Mouse (Mus musculus) neural tube, embryonic 13.5 days (tissue): ENCODE data around the gene Bcdin3d. TPM values are rescaled to one million over a fixed set of nuclear protein-coding genes. Genes with fewer than 3 reads are reported as not detected.
A peak's percentile ranks its signal among the peaks of the same experiment; 100 is the strongest.

Source experiments
- ATAC-seq: fragments of 200-750 bp; cut with Nextera tagmentation; 2 replicates; pipeline ENCODE4 v1.8.0; 2017; ENCODE audit warnings: low read depth, mild to moderate bottlenecking, moderate TSS enrichment, moderate library complexity
- H3K27ac ChIP-seq: fragments of 300-500 bp; sonication (generic); replicated peaks from 2 replicates; pipeline ENCODE4 v1.5.1; 2015; ENCODE audit warnings: moderate library complexity, mild to moderate bottlenecking, inconsistent platforms
- H3K27me3 ChIP-seq: fragments of 300-500 bp; sonication (generic); 2 replicates; pipeline ENCODE4 v1.6.1; 2015; ENCODE audit warnings: mild to moderate bottlenecking, inconsistent platforms
- H3K36me3 ChIP-seq: fragments of 300-500 bp; sonication (generic); 2 replicates; pipeline ENCODE4 v1.6.1; 2015; ENCODE audit warnings: mild to moderate bottlenecking, inconsistent platforms
- H3K4me1 ChIP-seq: fragments of 300-500 bp; sonication (generic); replicated peaks from 2 replicates; pipeline ENCODE4 v1.6.1; 2015; ENCODE audit warnings: inconsistent platforms
- H3K4me2 ChIP-seq: fragments of 300-500 bp; sonication (generic); 2 replicates; pipeline ENCODE4 v1.6.1; 2015; ENCODE audit warnings: inconsistent platforms, mild to moderate bottlenecking, moderate library complexity
- H3K4me3 ChIP-seq: fragments of 300-500 bp; sonication (generic); 2 replicates; pipeline ENCODE4 v1.5.1; 2015; ENCODE audit warnings: mild to moderate bottlenecking, inconsistent platforms
- H3K9ac ChIP-seq: fragments of 300-500 bp; sonication (generic); 2 replicates; pipeline ENCODE4 v1.6.1; 2015; ENCODE audit warnings: moderate library complexity, mild to moderate bottlenecking, inconsistent platforms
- H3K9me3 ChIP-seq: fragments of 300-500 bp; sonication (generic); 2 replicates; pipeline ENCODE4 v1.6.1; 2016; ENCODE audit warnings: inconsistent platforms
- WGBS: fragments of 180-500 bp; shearing (Covaris S2); methylation state at CpG from one replicate; pipeline ENCODE4 v1.1.7; 2015; 5-methylcytosine and 5-hydroxymethylcytosine counted together
- polyA plus RNA-seq: library from polyadenylated mRNA; unstranded; fragments of >200 nt; fragmentation: Nextera tagmentation; extraction: Ambion mirVana; gene quantifications from 2 replicates; pipeline ENCODE4 v1.2.1, GENCODE M21; 2015

Gene Bcdin3d
- polyA plus RNA-seq, 1 experiment from 2014 or later, result 19.6 TPM

GRCm38 (mm10) chr15:99471677-99472063 is 2.9 kb downstream of the Bcdin3d start:
- Histone ChIP-seq H3K4me3 (no peak overlapping the region), H3K36me3 (peaks cover 23% of the 10 kb centered on the region), H3K9ac (no peak overlapping the region), H3K27ac (no peak overlapping the region), H3K9me3 (no peaks in the 10 kb centered on the region), H3K4me1 (peaks cover 28% of the 10 kb centered on the region), H3K27me3 (no peaks in the 10 kb centered on the region), H3K4me2 (no peak overlapping the region)
- no peak for ATAC-seq
- 82% methylated on average over 14 of the region's 14 CpGs for WGBS

GRCm38 (mm10) chr15:99470971-99471676 is 3.4 kb downstream of the Bcdin3d start:
- no peak for ATAC-seq
- Histone ChIP-seq H3K9ac (no peak overlapping the region), H3K4me2 (peak overlapping the region; percentile 24), H3K4me3 (no peak overlapping the region), H3K36me3 (peaks cover 23% of the 10 kb centered on the region), H3K27ac (0 out of 2 replicates have a peak overlapping the region, but pooled peaks have one; percentile 49), H3K27me3 (no peaks in the 10 kb centered on the region), H3K4me1 (peaks cover 28% of the 10 kb centered on the region), H3K9me3 (no peaks in the 10 kb centered on the region)
- 66% methylated on average over 17 of the region's 17 CpGs for WGBS

- H3K9me3 ChIP-seq, result no peaks in the 10 kb centered on the region
- WGBS, result 85% methylated on average over 31 of the region's 31 CpGs
- peaks cover 23% of the 10 kb centered on the region for H3K36me3 ChIP-seq
- no peak for ATAC-seq
- H3K4me2 ChIP-seq, result no peak overlapping the region
- no peak overlapping the region for H3K9ac ChIP-seq
- H3K27me3 ChIP-seq, result no peaks in the 10 kb centered on the region
- H3K27ac ChIP-seq, result no peak overlapping the region
- H3K4me1 ChIP-seq, result peaks cover 28% of the 10 kb centered on the region
- H3K4me3 ChIP-seq, result no peak overlapping the region
These were observed 4.2 kb downstream of the Bcdin3d start for GRCm38 (mm10) chr15:99470224-99470761.

- Histone ChIP-seq H3K4me2 (no peak overlapping the region), H3K4me1 (peaks cover 24% of the 10 kb centered on the region), H3K9ac (no peak overlapping the region), H3K27me3 (no peaks in the 10 kb centered on the region), H3K4me3 (no peak overlapping the region), H3K27ac (no peak overlapping the region), H3K9me3 (no peaks in the 10 kb centered on the region), H3K36me3 (peaks cover 23% of the 10 kb centered on the region)
- no peak for ATAC-seq
- 93% methylated on average over 4 of the region's 4 CpGs for WGBS
These were observed 4.8 kb downstream of the Bcdin3d start for GRCm38 (mm10) chr15:99469736-99470135.

GRCm38 (mm10) chr15:99469067-99469466 is 5.5 kb downstream of the Bcdin3d start:
- no peak overlapping the region for H3K27ac ChIP-seq
- no peak overlapping the region for H3K4me3 ChIP-seq
- H3K27me3 ChIP-seq, result no peaks in the 10 kb centered on the region
- H3K4me2 ChIP-seq, result no peak overlapping the region
- 38% methylated on average over 3 of the region's 3 CpGs for WGBS
- peaks cover 23% of the 10 kb centered on the region for H3K36me3 ChIP-seq
- H3K4me1 ChIP-seq, result peaks cover 22% of the 10 kb centered on the region
- no peaks in the 10 kb centered on the region for H3K9me3 ChIP-seq
- ATAC-seq, result no peak
- no peak overlapping the region for H3K9ac ChIP-seq

GRCm38 (mm10) chr15:99463194-99463593 is 11.3 kb downstream of the Bcdin3d start:
- Histone ChIP-seq H3K9me3 (no peaks in the 10 kb centered on the region), H3K27me3 (no peaks in the 10 kb centered on the region), H3K27ac (no peak overlapping the region), H3K4me3 (no peak overlapping the region), H3K36me3 (no peaks in the 10 kb centered on the region), H3K4me2 (no peak overlapping the region), H3K4me1 (peaks cover 7% of the 10 kb centered on the region), H3K9ac (no peak overlapping the region)
- WGBS, result 70% methylated on average over 13 of the region's 13 CpGs
- no peak for ATAC-seq

- Histone ChIP-seq H3K4me1 (peaks cover 49% of the 10 kb centered on the region), H3K27me3 (no peaks in the 10 kb centered on the region), H3K36me3 (no peaks in the 10 kb centered on the region), H3K4me2 (peak within 1 kb of the TSS; percentile 95), H3K9ac (peak within 1 kb of the TSS; percentile 89), H3K4me3 (peak within 1 kb of the TSS; percentile 91), H3K27ac (peak within 1 kb of the TSS; percentile 95), H3K9me3 (no peaks in the 10 kb centered on the region)
- WGBS, result 1% methylated on average over 41 of the region's 45 CpGs
- peak; percentile 95 for ATAC-seq
These were observed 16.7 kb downstream of the Bcdin3d start, which contains the start of gene Nckap5l for GRCm38 (mm10) chr15:99457606-99458401. Nckap5l (minus strand) TSS chr15:99457748.

GRCm38 (mm10) chr15:99456963-99457605 is 17.4 kb downstream of the Bcdin3d start:
- H3K9ac ChIP-seq, result peak overlapping the region; percentile 89
- H3K4me2 ChIP-seq, result peak overlapping the region; percentile 95
- ATAC-seq, result peak; percentile 84
- peak overlapping the region; percentile 95 for H3K27ac ChIP-seq
- 0% methylated on average over 40 of the region's 43 CpGs for WGBS
- 0 out of 2 replicates have a peak, but pooled peaks cover 3% of the 10 kb centered on the region for H3K36me3 ChIP-seq
- no peaks in the 10 kb centered on the region for H3K9me3 ChIP-seq
- H3K4me3 ChIP-seq, result peak overlapping the region; percentile 91
- H3K4me1 ChIP-seq, result peaks cover 56% of the 10 kb centered on the region
- no peaks in the 10 kb centered on the region for H3K27me3 ChIP-seq

- Histone ChIP-seq H3K27me3 (no peaks in the 10 kb centered on the region), H3K4me3 (peak overlapping the region; percentile 91), H3K9me3 (no peaks in the 10 kb centered on the region), H3K27ac (peak overlapping the region; percentile 95), H3K9ac (peak overlapping the region; percentile 89), H3K36me3 (0 out of 2 replicates have a peak, but pooled peaks cover 8% of the 10 kb centered on the region), H3K4me1 (peaks cover 62% of the 10 kb centered on the region), H3K4me2 (peak overlapping the region; percentile 95)
- 13% methylated on average over 7 of the region's 7 CpGs for WGBS
- ATAC-seq, result peak; percentile 3; the same call in 1 of the 2 replicates
These were observed 18.1 kb downstream of the Bcdin3d start for GRCm38 (mm10) chr15:99456338-99456962.

GRCm38 (mm10) chr15:99455415-99455814 is 19.1 kb downstream of the Bcdin3d start:
- Histone ChIP-seq H3K36me3 (peaks cover 8% of the 10 kb centered on the region; the same call in 1 of the 2 replicates), H3K4me1 (peaks cover 68% of the 10 kb centered on the region), H3K9ac (peak overlapping the region; percentile 89), H3K9me3 (no peaks in the 10 kb centered on the region), H3K4me2 (peak overlapping the region; percentile 95), H3K27me3 (no peaks in the 10 kb centered on the region), H3K4me3 (peak overlapping the region; percentile 91; the same call in 1 of the 2 replicates), H3K27ac (peak overlapping the region; percentile 95; the same call in 1 of the 2 replicates)
- no peak for ATAC-seq
- WGBS, result 71% methylated on average over 3 of the region's 3 CpGs

GRCm38 (mm10) chr15:99454585-99455279 is 19.8 kb downstream of the Bcdin3d start:
- peak overlapping the region; percentile 95 for H3K4me2 ChIP-seq
- WGBS, result 82% methylated on average over 7 of the region's 7 CpGs
- H3K9ac ChIP-seq, result peak overlapping the region; percentile 89; the same call in 1 of the 2 replicates
- no peak for ATAC-seq
- peak overlapping the region; percentile 95; the same call in 1 of the 2 replicates for H3K27ac ChIP-seq
- no peaks in the 10 kb centered on the region for H3K9me3 ChIP-seq
- peaks cover 8% of the 10 kb centered on the region; the same call in 1 of the 2 replicates for H3K36me3 ChIP-seq
- H3K4me3 ChIP-seq, result 0 out of 2 replicates have a peak overlapping the region, but pooled peaks have one; percentile 91
- H3K4me1 ChIP-seq, result peaks cover 74% of the 10 kb centered on the region
- H3K27me3 ChIP-seq, result no peaks in the 10 kb centered on the region
